Mouse (Mus musculus): ENCODE measurements at regions not wholly inside any gene's neighbourhood (a gene's known extent, or its start where the extent isn't known, plus 50 kb on each side); places are given as distances from the start of the nearest gene placed in this dataset.

- no peak for DNase-seq (ENCODE audit: low read depth)
Measured at GRCm38 (mm10) chrX:11568262-11568661, 240.6 kb downstream of the H2al1j start.

GRCm38 (mm10) chrX:11574354-11574753 is 246.7 kb downstream of the H2al1j start:
- DNase-seq (ENCODE audit: low read depth): no peak

- DNase-seq (ENCODE audit: low read depth): no peak
Measured at GRCm38 (mm10) chrX:11575571-11575970, 247.9 kb downstream of the H2al1j start.

GRCm38 (mm10) chrX:11576287-11576686 is 248.7 kb downstream of the H2al1j start:
- DNase-seq (ENCODE audit: low read depth): no peak

GRCm38 (mm10) chrX:11577294-11577693 is 249.7 kb downstream of the H2al1j start:
- no peak for DNase-seq (ENCODE audit: low read depth)

- DNase-seq (ENCODE audit: low read depth): no peak
Measured at GRCm38 (mm10) chrX:11585353-11585752, 257.7 kb downstream of the H2al1j start.

GRCm38 (mm10) chrX:11591391-11592187 is 264.0 kb downstream of the H2al1j start:
- peak; percentile 22 for DNase-seq (ENCODE audit: low read depth)

- DNase-seq (ENCODE audit: low read depth): no peak
Measured at GRCm38 (mm10) chrX:11594542-11594941, 266.9 kb downstream of the H2al1j start.

- DNase-seq (ENCODE audit: low read depth): no peak
Measured at GRCm38 (mm10) chrX:11597548-11597947, 269.9 kb downstream of the H2al1j start.

GRCm38 (mm10) chrX:11614237-11614636 is 286.6 kb downstream of the H2al1j start:
- DNase-seq (ENCODE audit: low read depth): no peak

GRCm38 (mm10) chrX:11621045-11621763 is 293.6 kb downstream of the H2al1j start:
- DNase-seq (ENCODE audit: low read depth): peak; percentile 67

GRCm38 (mm10) chrX:11626274-11626878 is 298.8 kb downstream of the H2al1j start:
- no peak for DNase-seq (ENCODE audit: low read depth)

GRCm38 (mm10) chrX:11629362-11629761 is 301.7 kb downstream of the H2al1j start:
- DNase-seq (ENCODE audit: low read depth): no peak

- no peak for DNase-seq (ENCODE audit: low read depth)
Measured at GRCm38 (mm10) chrX:11629906-11630305, 302.3 kb downstream of the H2al1j start.

- no peak for DNase-seq (ENCODE audit: low read depth)
Measured at GRCm38 (mm10) chrX:11631186-11631913, 303.7 kb downstream of the H2al1j start.

GRCm38 (mm10) chrX:11632011-11632410 is 304.4 kb downstream of the H2al1j start:
- no peak for DNase-seq (ENCODE audit: low read depth)

GRCm38 (mm10) chrX:11633823-11634222 is 306.2 kb downstream of the H2al1j start:
- peak; percentile 37 for DNase-seq (ENCODE audit: low read depth)

GRCm38 (mm10) chrX:11644484-11644883 is 316.9 kb downstream of the H2al1j start:
- peak; percentile 13 for DNase-seq (ENCODE audit: low read depth)

- no peak for DNase-seq (ENCODE audit: low read depth)
Measured at GRCm38 (mm10) chrX:11646681-11647526, 319.3 kb downstream of the H2al1j start.

GRCm38 (mm10) chrX:11647527-11647836 is 319.9 kb downstream of the H2al1j start:
- DNase-seq (ENCODE audit: low read depth): no peak

- DNase-seq (ENCODE audit: low read depth): no peak
Measured at GRCm38 (mm10) chrX:11653336-11653735, 325.7 kb downstream of the H2al1j start.

All from NIH3T3 (cell line).